Mouse (Mus musculus): ENCODE measurements around the gene Hoxa2.

GRCm38 (mm10) chr6:52166431-52167077 lies 1.9 kb upstream of the Hoxa2 start:
- no peak for TF ChIP-seq POLR2A (IDR thresholded peaks at IDR 0.05; ENCODE audit: borderline replicate concordance, extremely low read depth, low read depth, low read length)
- no peak for TF ChIP-seq CTCF (IDR thresholded peaks at IDR 0.05; ENCODE audit: insufficient read depth, low read length)

Measured in lung, adult 2 months (tissue).